Mouse (Mus musculus): ENCODE results near the gene Adcyap1.

Adcyap1 gene

DNA sequence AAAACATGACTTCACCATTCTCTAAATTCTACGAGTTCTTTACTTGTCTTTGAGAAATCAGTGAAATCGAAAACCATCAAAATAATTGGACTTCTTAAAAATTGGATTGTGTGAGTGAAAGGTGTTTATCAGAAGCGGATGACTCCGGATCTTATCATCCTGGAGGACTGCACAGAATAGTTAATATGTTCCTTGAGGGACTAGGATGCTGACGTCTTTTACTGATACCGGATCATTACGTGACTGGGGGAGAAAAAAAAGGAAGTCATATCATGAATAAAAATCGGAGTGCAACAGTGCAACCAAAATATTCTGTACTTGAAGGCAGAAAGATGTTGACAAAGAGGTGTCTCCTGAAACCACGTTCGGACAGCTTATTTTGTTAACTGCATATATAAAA, at the start of gene Adcyap1:
Gene Adcyap1, plus strand, starts transcription at position 301 of the 400 bp plus-strand sequence.
- DNase-seq: no peak

DNA sequence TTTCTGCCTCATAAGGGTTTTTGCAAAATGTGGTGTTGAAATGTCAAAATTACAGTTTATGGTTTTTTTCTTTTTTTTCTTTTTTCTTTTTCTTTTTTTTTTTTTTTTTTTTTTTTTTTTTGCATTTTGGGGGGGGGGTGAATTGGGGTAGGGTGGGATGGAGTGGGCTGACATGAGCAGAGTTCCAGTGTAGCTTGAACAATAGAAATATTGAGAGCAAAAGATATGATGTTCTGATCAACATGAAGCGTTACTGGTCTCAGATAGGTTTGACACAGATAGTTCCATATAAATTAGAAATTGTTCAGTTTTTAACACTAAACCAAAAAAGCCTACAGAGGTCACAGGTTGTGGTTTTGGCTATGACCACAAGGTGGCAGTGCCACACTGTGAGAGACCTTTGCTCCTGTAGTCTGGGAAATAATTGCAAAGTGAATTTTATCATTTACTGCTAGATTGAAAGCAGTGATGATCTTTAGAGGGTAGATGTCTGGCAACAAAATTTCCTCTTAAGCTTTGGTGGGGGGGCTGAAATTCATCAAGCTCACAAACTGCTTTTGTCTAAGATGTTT, 40.5 kb upstream of the Adcyap1 start:
- peak; percentile 8 for DNase-seq

DNA sequence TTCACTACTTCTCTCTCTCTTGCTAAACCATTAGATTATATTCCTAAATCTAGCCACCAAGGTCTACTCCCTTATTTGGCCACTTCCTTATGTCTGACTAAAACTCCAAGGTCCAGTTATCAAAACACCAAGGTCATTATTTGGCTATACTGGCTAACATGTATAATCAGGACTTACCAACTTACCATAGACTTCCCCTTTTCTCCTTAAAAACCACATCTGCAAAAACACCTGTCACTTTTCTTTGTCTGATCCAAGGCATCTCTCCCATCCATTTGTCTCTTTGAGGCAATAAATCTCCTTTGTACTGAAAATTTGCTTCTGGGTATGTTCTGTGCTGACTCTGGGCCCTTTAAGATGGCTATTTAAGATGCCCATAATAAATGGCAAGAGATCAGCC, 29.2 kb upstream of the Adcyap1 start:
- no peak for DNase-seq

DNA sequence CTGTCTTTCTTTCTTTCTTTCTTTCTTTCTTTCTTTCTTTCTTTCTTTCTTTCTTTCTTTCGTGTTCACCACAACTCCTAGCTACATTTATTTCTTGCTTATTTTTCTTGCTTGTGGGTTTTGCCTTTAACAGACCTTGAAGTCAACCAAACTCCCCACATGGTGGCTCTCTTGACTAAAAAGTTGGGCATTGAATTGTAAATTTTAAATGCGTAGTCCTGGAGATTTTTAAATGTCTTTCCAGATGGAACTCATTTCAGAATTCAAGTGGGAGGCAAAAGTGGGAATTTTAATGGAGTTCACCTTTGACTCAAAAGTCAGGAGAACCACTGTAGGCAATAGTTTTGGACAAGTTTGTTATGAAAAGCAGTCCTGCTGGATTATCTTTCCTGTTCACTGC, 2.0 kb upstream of the Adcyap1 start:
- DNase-seq: no peak

DNA sequence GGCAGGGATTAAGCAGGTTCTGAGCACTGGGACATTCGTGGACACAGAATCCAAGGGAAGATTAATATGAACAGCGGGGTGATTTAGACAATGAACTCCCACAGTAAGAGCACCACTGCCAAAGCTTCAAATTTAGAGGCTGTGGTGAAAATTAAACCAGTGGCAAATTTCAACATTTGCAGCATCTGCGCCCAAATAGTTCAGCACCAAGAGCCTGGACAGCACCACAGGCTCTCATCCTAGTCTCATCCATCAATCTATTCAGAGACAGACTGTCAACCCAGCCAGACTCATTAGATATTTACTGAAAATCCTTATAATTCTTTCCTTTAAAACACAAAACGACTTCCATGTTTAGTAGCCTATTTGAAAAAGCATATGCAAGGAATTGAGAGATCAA, 604 bp upstream of the Adcyap1 start:
- DNase-seq: no peak

DNA sequence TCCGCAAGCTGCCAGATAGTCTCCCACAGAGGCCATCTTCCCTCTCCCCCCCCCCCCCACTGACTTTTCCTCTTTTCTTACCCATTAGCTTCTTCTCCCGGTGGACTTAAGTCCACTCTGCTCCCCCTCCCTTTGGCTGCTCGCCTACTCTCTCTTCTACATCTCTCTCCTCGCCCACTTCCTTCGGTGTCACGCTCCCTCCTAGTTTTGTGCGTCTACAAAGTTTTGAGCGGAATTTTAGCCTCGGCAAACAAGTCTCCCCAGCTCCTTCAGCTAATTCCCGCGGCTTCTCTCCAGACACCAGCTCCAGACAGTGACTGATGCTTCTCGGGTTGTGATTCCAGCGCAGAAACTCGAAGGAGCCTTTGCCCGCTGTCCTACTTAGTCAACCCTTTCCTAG, 401 bp downstream of the Adcyap1 start:
- DNase-seq: no peak

DNA sequence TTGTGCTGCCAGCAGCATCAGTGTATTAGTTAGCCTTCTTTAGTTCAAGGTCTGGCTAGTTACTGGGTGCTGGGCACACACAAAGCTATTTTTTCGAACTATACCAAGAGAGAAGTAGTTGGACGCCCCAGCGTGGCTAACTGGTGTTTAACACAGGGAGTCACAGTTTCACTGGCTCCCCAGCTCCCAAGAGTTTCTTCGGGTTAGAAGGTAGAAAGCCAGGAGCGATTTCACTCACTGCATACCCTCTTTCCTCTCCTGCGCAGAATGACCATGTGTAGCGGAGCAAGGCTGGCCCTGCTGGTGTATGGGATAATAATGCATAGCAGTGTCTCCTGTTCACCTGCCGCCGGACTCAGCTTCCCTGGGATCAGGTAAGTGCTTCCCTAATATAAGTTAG, 930 bp downstream of the Adcyap1 start:
- DNase-seq: no peak

DNA sequence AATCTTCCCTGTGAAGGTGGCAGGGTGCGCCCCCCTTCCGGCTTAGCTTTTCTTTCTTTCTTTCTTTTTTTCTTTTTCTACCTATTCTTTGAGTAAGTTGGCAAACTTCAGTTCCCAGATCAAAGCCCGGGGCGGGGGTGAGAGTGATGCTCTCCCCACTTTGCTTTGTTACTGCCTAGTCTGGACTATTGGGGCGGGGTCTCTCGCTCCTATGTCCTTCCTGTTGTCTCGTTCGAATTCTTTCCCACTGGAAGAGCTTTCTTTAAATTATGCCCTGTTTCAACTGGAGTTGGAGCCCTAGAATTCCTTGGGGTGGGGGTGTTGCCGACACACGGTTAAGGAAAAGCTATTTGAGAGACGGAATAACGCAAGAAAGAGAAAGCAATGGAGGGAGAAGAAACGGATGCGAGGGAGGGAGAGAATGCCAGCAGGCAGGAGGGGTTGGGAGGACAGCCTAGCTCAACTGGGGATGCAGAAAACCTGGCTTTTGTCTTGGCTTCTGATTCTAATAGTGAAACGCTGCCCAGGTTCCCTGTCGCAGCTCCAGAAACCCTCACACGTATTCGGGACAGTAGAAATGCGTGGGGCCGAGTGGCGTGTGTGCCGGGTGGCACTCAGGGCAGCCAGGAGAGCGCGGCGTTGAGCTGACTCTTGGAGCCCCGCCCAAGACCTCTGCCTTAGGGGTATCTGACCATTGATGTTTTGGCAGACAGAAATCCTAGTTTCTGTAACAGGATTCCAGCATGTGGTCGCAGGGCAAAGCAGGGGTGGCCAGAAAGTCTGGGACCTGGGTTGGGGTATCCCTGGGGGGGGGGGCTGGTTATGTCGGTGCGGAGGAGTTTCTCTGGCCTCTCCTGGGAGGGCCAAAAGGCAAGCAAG, 1.8 kb downstream of the Adcyap1 start:
- DNase-seq: no peak

DNA sequence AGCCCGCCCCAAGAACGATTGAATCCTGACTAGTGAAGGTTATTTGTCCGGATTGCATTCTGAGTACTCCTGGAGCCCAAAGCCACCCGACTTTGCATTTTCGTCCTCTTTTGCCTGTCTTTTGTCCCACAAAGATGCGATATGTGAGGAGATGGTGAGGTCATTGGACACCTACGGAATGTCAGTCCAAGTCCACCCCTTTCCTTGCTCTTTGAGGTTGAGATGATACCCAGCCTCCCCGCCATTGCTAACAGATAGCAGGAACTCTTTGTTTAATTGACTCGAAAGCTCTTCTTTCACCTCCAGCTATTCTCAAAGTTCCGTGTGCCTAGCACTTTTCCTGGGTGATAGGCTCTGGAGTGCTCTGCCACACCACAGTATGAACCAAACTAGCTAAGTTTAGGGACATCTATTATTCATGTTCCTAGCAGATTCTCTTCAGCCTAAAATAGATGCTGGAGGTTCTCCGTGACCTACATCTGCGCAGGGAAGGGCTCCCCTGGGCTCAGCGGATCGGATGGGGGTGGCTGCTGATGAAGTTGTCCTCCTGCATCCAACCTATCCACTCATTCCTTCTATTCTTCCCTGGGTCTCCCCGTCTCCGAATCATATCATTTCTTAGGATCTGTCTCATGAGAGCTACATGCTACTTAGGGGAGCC, 2.6 kb downstream of the Adcyap1 start:
- no peak for DNase-seq

DNA sequence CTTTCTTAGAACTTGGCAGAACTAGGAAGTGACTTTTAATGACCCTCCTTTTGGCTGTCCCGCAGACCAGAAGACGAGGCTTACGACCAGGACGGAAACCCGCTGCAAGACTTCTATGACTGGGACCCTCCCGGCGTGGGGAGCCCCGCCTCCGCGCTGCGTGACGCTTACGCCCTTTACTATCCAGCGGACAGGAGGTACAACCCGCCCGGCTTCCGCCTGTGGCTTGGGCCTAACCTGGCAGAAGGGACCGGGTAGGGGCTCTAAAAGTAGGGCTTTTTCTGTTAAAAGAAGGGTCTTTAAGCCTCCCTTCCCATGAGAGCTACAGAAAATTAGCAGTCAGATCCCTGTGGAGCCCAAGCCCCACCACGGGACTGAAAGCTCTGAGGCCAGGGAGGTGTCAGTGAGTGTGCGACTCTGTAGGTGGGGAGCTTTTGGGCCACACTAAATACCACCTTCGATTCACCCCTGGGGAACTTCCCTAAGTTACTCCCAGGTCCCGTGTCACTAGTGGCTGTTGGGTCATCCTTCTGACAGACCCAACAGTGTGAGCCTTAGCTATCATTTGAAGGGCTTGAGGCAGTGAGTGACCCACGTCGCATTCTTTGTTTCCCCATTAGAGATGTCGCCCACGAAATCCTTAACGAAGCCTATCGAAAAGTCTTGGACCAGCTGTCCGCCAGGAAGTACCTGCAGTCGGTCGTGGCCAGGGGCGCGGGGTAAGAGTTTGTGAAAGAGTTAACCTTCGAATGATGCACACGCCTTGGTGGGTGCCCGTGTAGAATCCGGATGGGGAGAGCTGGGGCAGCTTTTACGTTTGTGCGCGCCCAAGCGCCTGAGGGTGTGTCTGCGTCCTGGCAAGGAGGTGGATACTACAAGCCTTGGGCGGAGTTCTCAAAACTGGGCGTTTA, 3.6 kb downstream of the Adcyap1 start:
- no peak for DNase-seq

DNA sequence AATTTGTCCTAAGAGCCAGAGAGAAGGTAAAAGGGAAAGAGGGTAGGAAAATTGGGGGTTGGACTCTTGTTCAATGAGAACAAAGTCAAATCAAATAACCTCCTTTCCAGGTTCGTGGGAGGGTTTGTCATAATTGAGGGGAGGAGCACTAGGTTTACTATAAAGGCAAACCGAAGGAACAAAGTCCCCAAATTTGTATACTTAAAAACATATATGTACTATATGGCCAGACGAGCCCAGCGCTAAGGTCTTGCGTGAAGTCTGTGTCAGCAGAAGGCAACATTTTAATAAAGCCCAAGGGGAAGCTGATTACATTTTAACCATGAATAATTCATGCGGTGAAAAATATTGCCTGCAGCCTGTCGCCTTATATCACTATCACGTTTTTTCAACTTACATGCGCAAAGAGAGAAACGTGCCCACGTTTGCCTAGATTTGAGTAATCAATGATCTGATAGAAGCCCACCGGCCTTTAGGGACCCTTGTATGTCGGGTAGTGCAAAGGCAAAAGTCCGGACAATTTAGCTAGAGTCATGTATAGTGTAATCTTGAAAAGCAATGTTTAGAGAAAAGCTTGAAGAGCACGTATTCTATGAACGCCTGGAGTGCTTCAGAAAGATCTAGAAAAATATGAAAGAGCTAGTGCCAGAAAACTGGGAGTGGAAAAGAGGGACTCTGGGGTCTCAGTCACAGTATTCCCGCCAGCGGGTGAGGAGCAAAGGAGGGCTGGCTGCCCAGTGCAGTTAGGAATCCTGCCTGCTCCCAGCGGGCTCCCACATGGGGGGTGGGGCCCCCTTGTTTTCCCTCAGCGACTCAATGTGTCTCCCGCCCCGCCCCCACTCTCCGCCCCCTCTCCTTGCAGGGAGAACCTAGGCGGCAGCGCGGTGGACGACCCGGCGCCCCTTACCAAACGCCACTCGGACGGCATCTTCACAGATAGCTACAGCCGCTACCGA, 4.5 kb downstream of the Adcyap1 start:
- no peak for DNase-seq

DNA sequence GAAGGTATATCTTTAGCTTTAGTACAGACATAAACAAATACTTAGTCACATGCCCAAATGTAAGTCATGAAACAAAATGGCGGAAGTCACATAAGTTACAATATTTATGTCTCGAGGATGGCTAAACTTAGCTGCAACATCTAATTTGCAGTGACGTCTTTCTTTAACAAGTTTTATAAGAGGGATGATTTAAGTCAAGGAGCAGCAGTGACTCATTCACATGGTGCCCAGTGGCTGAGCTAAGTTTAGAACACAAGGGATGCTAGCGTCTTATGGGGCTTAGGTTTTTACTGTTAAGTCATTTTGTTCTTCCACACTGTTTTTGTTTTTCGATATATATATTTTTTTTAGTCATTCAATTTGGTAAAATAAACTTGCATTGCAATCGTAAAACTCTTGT, 19.0 kb downstream of the Adcyap1 start:
- DNase-seq: no peak

DNA sequence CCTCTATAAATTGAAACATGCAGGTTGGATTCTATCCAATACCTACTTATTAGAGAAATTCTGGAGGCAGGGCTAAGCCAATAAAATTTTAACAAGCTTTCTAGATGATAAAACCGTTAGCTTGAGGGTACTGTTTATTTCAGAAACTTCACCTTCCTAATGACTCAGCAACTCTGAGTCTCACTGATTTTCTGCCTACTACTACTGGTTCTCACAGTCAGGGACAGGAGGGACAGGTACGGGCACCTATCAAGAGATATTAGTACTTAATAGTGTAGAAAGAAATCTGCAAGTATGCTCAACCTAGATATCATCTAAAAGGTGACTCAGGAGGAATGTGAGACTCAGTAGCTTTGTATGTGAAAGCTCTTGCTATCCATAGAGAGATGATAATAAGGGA, 19.8 kb downstream of the Adcyap1 start:
- no peak for DNase-seq

DNA sequence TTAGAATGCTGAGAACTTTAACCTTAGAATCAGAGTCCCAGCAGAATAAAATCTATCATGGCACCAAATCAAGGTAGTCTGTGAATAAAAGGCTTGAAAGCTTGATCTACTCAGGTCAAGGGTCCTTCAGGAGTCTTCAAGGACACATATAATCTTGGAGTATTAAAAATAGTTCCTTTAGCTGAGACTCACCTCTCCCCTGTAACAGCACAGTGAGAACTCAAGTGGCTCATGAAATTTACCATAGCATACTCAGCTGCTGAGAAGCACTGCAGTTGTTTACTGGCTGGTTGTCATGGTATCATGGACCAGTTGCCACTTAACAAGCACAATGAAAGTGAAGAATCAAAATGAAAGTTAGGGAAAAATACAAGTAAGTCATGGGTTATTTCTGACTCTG, 38.5 kb downstream of the Adcyap1 start:
- no peak for DNase-seq

Measured in thymus, postnatal 14 days (tissue).